Mouse (Mus musculus): ENCODE measurements around the gene Gm1140.
"Not testable (repeated sequence)": the region's sequence is repeated elsewhere in the genome, so short reads cannot be mapped to it uniquely, and the experiment has no call there.

The Gm1140 gene

DNA sequence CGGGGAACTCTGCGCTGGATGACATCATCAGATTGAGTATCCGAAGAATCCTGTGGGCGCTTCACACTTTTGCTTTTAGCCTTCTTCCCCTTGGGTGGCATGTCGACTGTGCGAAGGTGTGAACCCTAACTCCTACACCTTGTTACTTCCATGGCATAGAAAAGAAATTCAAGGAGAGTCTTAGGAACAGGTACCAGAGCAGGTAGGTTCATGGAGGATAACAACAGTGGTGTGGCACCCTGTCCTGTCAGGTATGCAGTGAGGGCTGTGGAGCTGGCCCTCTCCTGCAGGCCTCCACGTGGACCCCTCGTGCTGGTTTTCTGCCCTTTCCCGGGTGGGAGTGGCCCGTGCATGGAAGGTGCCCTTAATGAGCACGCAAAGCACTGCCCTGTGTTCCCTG is at the start of gene Gm1140:
Gene Gm1140 (minus strand): TSS at position 101 of the 400 bp plus-strand sequence.
- DNase-seq (ENCODE audit: low spot score) = not testable (repeated sequence)

DNA sequence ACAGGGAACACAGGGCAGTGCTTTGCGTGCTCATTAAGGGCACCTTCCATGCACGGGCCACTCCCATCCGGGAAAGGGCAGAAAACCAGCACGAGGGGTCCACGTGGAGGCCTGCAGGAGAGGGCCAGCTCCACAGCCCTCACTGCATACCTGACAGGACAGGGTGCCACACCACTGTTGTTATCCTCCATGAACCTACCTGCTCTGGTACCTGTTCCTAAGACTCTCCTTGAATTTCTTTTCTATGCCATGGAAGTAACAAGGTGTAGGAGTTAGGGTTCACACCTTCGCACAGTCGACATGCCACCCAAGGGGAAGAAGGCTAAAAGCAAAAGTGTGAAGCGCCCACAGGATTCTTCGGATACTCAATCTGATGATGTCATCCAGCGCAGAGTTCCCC is 2.0 kb upstream of the Gm1140 start, which contains the start of gene Gm14692:
Gene Gm14692 (plus strand): TSS at position 301 of the 400 bp plus-strand sequence.
- not testable (repeated sequence) for DNase-seq (ENCODE audit: low spot score)

Data from left cerebral cortex, adult 11 months (tissue).